Mouse (Mus musculus) lung, embryonic 16.5 days (tissue): ENCODE results near the gene Cabin1. TPM values are rescaled to one million over a fixed set of nuclear protein-coding genes. Genes with fewer than 3 reads are reported as not detected.
"Not testable (repeated sequence)": the region's sequence is repeated elsewhere in the genome, so short reads cannot be mapped to it uniquely, and the experiment has no call there.

Experiments used
- ATAC-seq: fragments of 200-750 bp; cut with Nextera tagmentation; 2 replicates; pipeline ENCODE4 v1.8.0; 2017; ENCODE audit warnings: low read depth, mild to moderate bottlenecking, moderate library complexity
- H3K27ac ChIP-seq: fragments of 300-500 bp; sonication (generic); 2 replicates; pipeline ENCODE4 v1.5.1; 2014; ENCODE audit warnings: mild to moderate bottlenecking, control low read depth, low read length
- H3K27me3 ChIP-seq: fragments of 300-500 bp; sonication (generic); 2 replicates; pipeline ENCODE4 v1.6.1; 2014; ENCODE audit warnings: low read depth, low read length, mixed read lengths; ENCODE audit not compliant: control insufficient read depth, insufficient read depth
- H3K36me3 ChIP-seq: fragments of 300-500 bp; sonication (generic); 2 replicates; pipeline ENCODE4 v1.6.1; 2014; ENCODE audit warnings: low read length; ENCODE audit not compliant: control insufficient read depth, insufficient read depth
- H3K4me1 ChIP-seq: fragments of 300-500 bp; sonication (generic); replicated peaks from 2 replicates; pipeline ENCODE4 v1.6.1; 2014; ENCODE audit warnings: low read length, mixed read lengths; ENCODE audit not compliant: control insufficient read depth, insufficient read depth
- H3K4me2 ChIP-seq: fragments of 300-500 bp; sonication (generic); 2 replicates; pipeline ENCODE4 v1.6.1; 2014; ENCODE audit warnings: low read depth, low read length, control low read depth
- H3K4me3 ChIP-seq: fragments of 300-500 bp; sonication (generic); 2 replicates; pipeline ENCODE4 v1.5.1; 2014; ENCODE audit warnings: mild to moderate bottlenecking, low read length, control low read depth
- H3K9ac ChIP-seq: fragments of 300-500 bp; sonication (generic); 2 replicates; pipeline ENCODE4 v1.6.1; 2014; ENCODE audit warnings: low read length, control low read depth
- H3K9me3 ChIP-seq: fragments of 300-500 bp; sonication (generic); 2 replicates; pipeline ENCODE4 v1.6.1; 2016; ENCODE audit warnings: low read length; ENCODE audit not compliant: control insufficient read depth
- WGBS: fragments of 180-500 bp; shearing (Covaris S2); extraction: QIAGEN DNeasy Blood & Tissue Kit; methylation state at CpG from one replicate; pipeline ENCODE4 v1.1.7; 2014; 5-methylcytosine and 5-hydroxymethylcytosine counted together
- polyA plus RNA-seq: library from polyadenylated mRNA; unstranded; fragments of >200 nt; fragmentation: Nextera tagmentation; extraction: Ambion mirVana; gene quantifications from 2 replicates; pipeline ENCODE4 v1.2.1, GENCODE M21; 2015

The Cabin1 gene
- polyA plus RNA-seq, 1 experiment from 2014 or later, result 39.7 TPM

- Histone ChIP-seq H3K9me3 (no peaks in the 10 kb centered on the region), H3K36me3 (no peaks in the 10 kb centered on the region), H3K9ac (no peak overlapping the region), H3K4me2 (no peak overlapping the region), H3K4me3 (no peak overlapping the region), H3K27ac (no peak overlapping the region), H3K4me1 (peaks cover 9% of the 10 kb centered on the region; the same call in 1 of the 2 replicates), H3K27me3 (no peaks in the 10 kb centered on the region)
- ATAC-seq, result no peak
- WGBS, result 84% methylated on average over 5 of the region's 5 CpGs
Observed at GRCm38 (mm10) chr10:75774102-75774501, 10.0 kb upstream of the Cabin1 start.

GRCm38 (mm10) chr10:75772795-75773664 lies 8.9 kb upstream of the Cabin1 start, which contains the start of gene Ddt:
Ddt (minus strand) TSS chr10:75773414.
- no peaks in the 10 kb centered on the region for H3K36me3 ChIP-seq
- H3K27ac ChIP-seq, result peak within 1 kb of the TSS; percentile 40; the same call in 1 of the 2 replicates
- WGBS, result under 1% methylated on average over 46 of the region's 47 CpGs
- no peaks in the 10 kb centered on the region for H3K27me3 ChIP-seq
- peaks cover 9% of the 10 kb centered on the region; the same call in 1 of the 2 replicates for H3K4me1 ChIP-seq
- peak within 1 kb of the TSS; percentile 79 for H3K9ac ChIP-seq
- no peaks in the 10 kb centered on the region for H3K9me3 ChIP-seq
- peak within 1 kb of the TSS; percentile 98 for H3K4me2 ChIP-seq
- peak within 1 kb of the TSS; percentile 77 for H3K4me3 ChIP-seq
- ATAC-seq, result peak; percentile 96

- not testable (repeated sequence) for H3K4me3 ChIP-seq, H3K36me3 ChIP-seq
- 18% methylated on average over 5 of the region's 5 CpGs for WGBS
Observed at GRCm38 (mm10) chr10:75767756-75768155, 3.6 kb upstream of the Cabin1 start.

GRCm38 (mm10) chr10:75766856-75767255 lies 2.7 kb upstream of the Cabin1 start:
- no peaks in the 10 kb centered on the region for H3K27me3 ChIP-seq
- no peak overlapping the region for H3K9ac ChIP-seq
- no peak for ATAC-seq
- no peak overlapping the region for H3K4me2 ChIP-seq
- no peaks in the 10 kb centered on the region for H3K36me3 ChIP-seq
- H3K27ac ChIP-seq, result no peak overlapping the region
- WGBS, result 82% methylated on average over 6 of the region's 6 CpGs
- H3K9me3 ChIP-seq, result no peaks in the 10 kb centered on the region
- H3K4me1 ChIP-seq, result no peaks in the 10 kb centered on the region
- no peak overlapping the region for H3K4me3 ChIP-seq

More at GRCm38 (mm10) chr10:75767756-75768155, 3.6 kb upstream of the Cabin1 start:
- H3K4me2 ChIP-seq, H3K27me3 ChIP-seq, H3K4me1 ChIP-seq, ATAC-seq, H3K27ac ChIP-seq, H3K9ac ChIP-seq, H3K9me3 ChIP-seq: not testable (repeated sequence)

- Histone ChIP-seq H3K27ac (peak overlapping the region; percentile 49), H3K9ac (peak overlapping the region; percentile 85), H3K27me3 (no peaks in the 10 kb centered on the region), H3K9me3 (no peaks in the 10 kb centered on the region), H3K4me3 (peak overlapping the region; percentile 97), H3K36me3 (peaks cover 7% of the 10 kb centered on the region; the same call in 1 of the 2 replicates), H3K4me1 (no peaks in the 10 kb centered on the region), H3K4me2 (peak overlapping the region; percentile 61)
- ATAC-seq, result peak; percentile 43
- WGBS, result under 1% methylated on average over 27 of the region's 27 CpGs
Observed at GRCm38 (mm10) chr10:75764519-75765473, 655 bp upstream of the Cabin1 start.

GRCm38 (mm10) chr10:75762413-75762812 lies 1.7 kb downstream of the Cabin1 start:
- H3K9ac ChIP-seq, result no peak overlapping the region
- H3K4me2 ChIP-seq, result no peak overlapping the region
- H3K4me3 ChIP-seq, result no peak overlapping the region
- peaks cover 10% of the 10 kb centered on the region; the same call in 1 of the 2 replicates for H3K36me3 ChIP-seq
- no peak overlapping the region for H3K27ac ChIP-seq
- no peaks in the 10 kb centered on the region for H3K4me1 ChIP-seq
- H3K27me3 ChIP-seq, result no peaks in the 10 kb centered on the region
- no peak for ATAC-seq
- no peaks in the 10 kb centered on the region for H3K9me3 ChIP-seq
- WGBS, result 87% methylated on average over 3 of the region's 3 CpGs

- 94% methylated on average over 3 of the region's 3 CpGs for WGBS
Observed at GRCm38 (mm10) chr10:75760311-75760710, 3.8 kb downstream of the Cabin1 start.

GRCm38 (mm10) chr10:75756719-75757118 lies 7.4 kb downstream of the Cabin1 start:
- H3K27me3 ChIP-seq, result no peaks in the 10 kb centered on the region
- peaks cover 29% of the 10 kb centered on the region for H3K36me3 ChIP-seq
- no peak overlapping the region for H3K4me3 ChIP-seq
- no peak overlapping the region for H3K4me2 ChIP-seq
- ATAC-seq, result no peak
- H3K9ac ChIP-seq, result no peak overlapping the region
- no peaks in the 10 kb centered on the region for H3K4me1 ChIP-seq
- WGBS, result 90% methylated on average over 11 of the region's 11 CpGs
- no peak overlapping the region for H3K27ac ChIP-seq
- H3K9me3 ChIP-seq, result no peaks in the 10 kb centered on the region

More at GRCm38 (mm10) chr10:75760311-75760710, 3.8 kb downstream of the Cabin1 start:
- no peaks in the 10 kb centered on the region for H3K4me1 ChIP-seq
- no peak overlapping the region for H3K27ac ChIP-seq
- no peak overlapping the region for H3K4me3 ChIP-seq
- H3K4me2 ChIP-seq, result no peak overlapping the region
- no peaks in the 10 kb centered on the region for H3K9me3 ChIP-seq
- H3K36me3 ChIP-seq, result peaks cover 10% of the 10 kb centered on the region; the same call in 1 of the 2 replicates
- ATAC-seq, result no peak
- H3K27me3 ChIP-seq, result no peaks in the 10 kb centered on the region
- H3K9ac ChIP-seq, result no peak overlapping the region

GRCm38 (mm10) chr10:75744017-75744416 lies 20.1 kb downstream of the Cabin1 start:
- H3K27me3 ChIP-seq, result no peaks in the 10 kb centered on the region
- no peaks in the 10 kb centered on the region for H3K9me3 ChIP-seq
- no peak overlapping the region for H3K9ac ChIP-seq
- H3K36me3 ChIP-seq, result peaks cover 25% of the 10 kb centered on the region
- H3K27ac ChIP-seq, result no peak overlapping the region
- peak; percentile 86 for ATAC-seq
- WGBS, result 39% methylated on average over 3 of the region's 3 CpGs
- no peaks in the 10 kb centered on the region for H3K4me1 ChIP-seq
- no peak overlapping the region for H3K4me3 ChIP-seq
- no peak overlapping the region for H3K4me2 ChIP-seq
